Comparison of ENCODE assay signal across 9 mouse cellular contexts in the genomic region with DNA sequence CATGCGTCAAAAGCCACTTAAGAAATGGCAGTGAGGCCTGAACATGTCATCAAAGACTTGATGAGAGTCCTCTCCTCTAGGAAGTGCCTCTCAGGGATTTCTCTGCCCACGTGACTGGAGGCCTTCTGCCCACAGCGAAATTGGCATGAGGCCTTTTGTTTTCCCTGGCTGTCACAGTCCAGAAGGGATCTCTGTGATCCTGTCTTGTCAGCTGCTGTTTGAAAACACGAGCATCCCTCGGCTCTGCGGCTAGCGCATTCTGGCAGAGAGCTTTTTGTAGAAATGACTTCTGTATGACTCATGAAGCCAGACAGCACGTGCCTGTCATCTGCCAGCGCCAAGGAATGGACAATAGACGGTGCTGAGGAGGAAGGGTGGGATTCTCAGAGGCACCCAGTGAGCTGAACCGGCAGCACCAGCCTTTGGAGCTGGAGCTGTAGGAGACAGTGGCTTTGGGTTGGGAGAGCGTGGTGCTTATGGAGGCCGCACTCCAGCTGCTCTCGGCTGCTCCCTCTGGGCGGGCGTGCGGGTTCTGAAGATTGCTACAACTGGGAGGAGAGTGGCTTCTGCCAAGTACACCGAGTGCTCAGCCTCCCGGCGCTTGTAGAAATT. TPM values are rescaled to one million over a fixed set of nuclear protein-coding genes. Genes with fewer than 3 reads are reported as not detected.
A peak's percentile ranks its signal among the peaks of the same experiment; 100 is the strongest.
DNase-seq lines count a peak whose midpoint lies in the region; ATAC-seq and TF ChIP-seq lines count a peak whose summit lies in the region.
"Had no signal": no experiment of that assay in that cellular context is flagged by ENCODE, and none has a peak within 500 bp of the region (broad histone marks: within the 10 kb centered on the region; RNA-seq: fewer than 3 reads in every experiment).

No protein-coding gene starts in this region.

- TF ChIP-seq CTCF in heart, postnatal 0 days (IDR thresholded peaks at IDR 0.05; ENCODE audit: low read depth), result no peak
- no peak for TF ChIP-seq CTCF in midbrain, postnatal 0 days (IDR thresholded peaks at IDR 0.05)

- WGBS in embryonic facial prominence, embryonic 15.5 days, result 67% methylated on average over 20 of the region's 20 CpGs
- 29% methylated on average over 20 of the region's 20 CpGs for WGBS in heart, postnatal 0 days
- WGBS in midbrain, postnatal 0 days, result 63% methylated on average over 20 of the region's 20 CpGs
- WGBS in intestine, embryonic 15.5 days, result 80% methylated on average over 20 of the region's 20 CpGs
- WGBS in liver, embryonic 12.5 days (ENCODE audit: insufficient replicate concordance), result 80% methylated on average over 20 of the region's 20 CpGs

- H3K27me3 ChIP-seq in embryonic facial prominence, embryonic 15.5 days, result no peaks in the 10 kb centered on the region
- no peaks in the 10 kb centered on the region for H3K27me3 ChIP-seq in heart, postnatal 0 days (ENCODE audit: control insufficient read depth, insufficient read depth, low read length)
- no peaks in the 10 kb centered on the region for H3K27me3 ChIP-seq in midbrain, postnatal 0 days (ENCODE audit: insufficient read depth, low read length)
- H3K27me3 ChIP-seq in intestine, embryonic 15.5 days (replicated peaks), result no peaks in the 10 kb centered on the region
- no peaks in the 10 kb centered on the region for H3K27me3 ChIP-seq in liver, embryonic 12.5 days (replicated peaks)

- H3K9ac ChIP-seq in embryonic facial prominence, embryonic 15.5 days, result no peak overlapping the region
- H3K9ac ChIP-seq in heart, postnatal 0 days (replicated peaks; ENCODE audit: low read depth, low read length), result no peak overlapping the region; the same call in 1 of the 2 replicates
- H3K9ac ChIP-seq in midbrain, postnatal 0 days (replicated peaks; ENCODE audit: low read length, poor library complexity, severe bottlenecking), result no peak overlapping the region
- no peak overlapping the region for H3K9ac ChIP-seq in intestine, embryonic 15.5 days
- no peak overlapping the region for H3K9ac ChIP-seq in liver, embryonic 12.5 days

- ATAC-seq in embryonic facial prominence, embryonic 15.5 days (ENCODE audit: insufficient number of reproducible peaks, low FRiP score, low TSS enrichment, low read depth), result peak; percentile 66
- ATAC-seq in heart, postnatal 0 days (ENCODE audit: insufficient read depth, low read depth), result peak; percentile 80
- peak; percentile 59 for ATAC-seq in midbrain, postnatal 0 days (ENCODE audit: low FRiP score)
- no peak for ATAC-seq in intestine, embryonic 15.5 days
- ATAC-seq in liver, embryonic 12.5 days, result no peak

- H3K27ac ChIP-seq in embryonic facial prominence, embryonic 15.5 days (replicated peaks), result 0 out of 2 replicates have a peak overlapping the region, but pooled peaks have one; percentile 39
- H3K27ac ChIP-seq in heart, postnatal 0 days (ENCODE audit: low read depth), result peak overlapping the region; percentile 87
- H3K27ac ChIP-seq in midbrain, postnatal 0 days (ENCODE audit: low read depth, low read length), result 0 out of 2 replicates have a peak overlapping the region, but pooled peaks have one; percentile 47
- H3K27ac ChIP-seq in intestine, embryonic 15.5 days, result no peak overlapping the region
- no peak overlapping the region for H3K27ac ChIP-seq in liver, embryonic 12.5 days

- peak; percentile 29 for DNase-seq in urinary bladder, adult 2 months (ENCODE audit: low spot score)
- no peak for DNase-seq in urinary bladder, postnatal 10 days (ENCODE audit: low spot score)
- peak; percentile 67 for DNase-seq in heart, postnatal 0 days (ENCODE audit: low spot score)
- DNase-seq in layer of hippocampus, postnatal 14 days (ENCODE audit: low spot score in 2 of 2), result peak; percentile 40 to 60
- peak; percentile 70 for DNase-seq in midbrain, postnatal 0 days (ENCODE audit: low spot score)

- no peak overlapping the region for H3K4me3 ChIP-seq in embryonic facial prominence, embryonic 15.5 days (replicated peaks)
- H3K4me3 ChIP-seq in heart, postnatal 0 days (ENCODE audit: low read depth, low read length), result no peak overlapping the region
- no peak overlapping the region for H3K4me3 ChIP-seq in midbrain, postnatal 0 days (ENCODE audit: low read depth, low read length)
- H3K4me3 ChIP-seq in intestine, embryonic 15.5 days (replicated peaks), result no peak overlapping the region
- H3K4me3 ChIP-seq in liver, embryonic 12.5 days, result no peak overlapping the region

- H3K36me3 ChIP-seq in embryonic facial prominence, embryonic 15.5 days, result peaks cover 75% of the 10 kb centered on the region
- H3K36me3 ChIP-seq in heart, postnatal 0 days (replicated peaks; ENCODE audit: control insufficient read depth, insufficient read depth, low read length), result peaks cover 50% of the 10 kb centered on the region
- H3K36me3 ChIP-seq in midbrain, postnatal 0 days (ENCODE audit: insufficient read depth, low read length), result peaks cover 58% of the 10 kb centered on the region
- peaks cover 25% of the 10 kb centered on the region; the same call in 1 of the 2 replicates for H3K36me3 ChIP-seq in intestine, embryonic 15.5 days
- peaks cover 79% of the 10 kb centered on the region for H3K36me3 ChIP-seq in liver, embryonic 12.5 days

- no peaks in the 10 kb centered on the region for H3K9me3 ChIP-seq in embryonic facial prominence, embryonic 15.5 days (replicated peaks)
- no peaks in the 10 kb centered on the region for H3K9me3 ChIP-seq in heart, postnatal 0 days (replicated peaks; ENCODE audit: control insufficient read depth, low read length)
- no peaks in the 10 kb centered on the region for H3K9me3 ChIP-seq in midbrain, postnatal 0 days (ENCODE audit: low read length)
- H3K9me3 ChIP-seq in intestine, embryonic 15.5 days, result no peaks in the 10 kb centered on the region
- no peaks in the 10 kb centered on the region for H3K9me3 ChIP-seq in liver, embryonic 12.5 days (replicated peaks)

- peak; percentile 68; the same call in 1 of the 2 replicates for TF ChIP-seq EP300 in heart, postnatal 0 days (IDR thresholded peaks at IDR 0.05; ENCODE audit: low read depth)

- H3K4me2 ChIP-seq in embryonic facial prominence, embryonic 15.5 days (replicated peaks), result no peak overlapping the region
- H3K4me2 ChIP-seq in heart, postnatal 0 days (ENCODE audit: low read depth, low read length), result no peak overlapping the region
- H3K4me2 ChIP-seq in midbrain, postnatal 0 days (ENCODE audit: low read depth, low read length, poor library complexity, severe bottlenecking), result no peak overlapping the region
- no peak overlapping the region for H3K4me2 ChIP-seq in intestine, embryonic 15.5 days (replicated peaks)
- no peak overlapping the region for H3K4me2 ChIP-seq in liver, embryonic 12.5 days

- no peaks in the 10 kb centered on the region for H3K4me1 ChIP-seq in embryonic facial prominence, embryonic 15.5 days
- peaks cover 18% of the 10 kb centered on the region; the same call in 1 of the 2 replicates for H3K4me1 ChIP-seq in heart, postnatal 0 days (ENCODE audit: control insufficient read depth, insufficient read depth)
- H3K4me1 ChIP-seq in midbrain, postnatal 0 days (ENCODE audit: insufficient read depth, low read length), result no peaks in the 10 kb centered on the region
- H3K4me1 ChIP-seq in intestine, embryonic 15.5 days (replicated peaks), result no peaks in the 10 kb centered on the region
- no peaks in the 10 kb centered on the region for H3K4me1 ChIP-seq in liver, embryonic 12.5 days

RNA-seq across cellular contexts. Expression of gene Smarcal1, which starts 10.4 kb away (rescaled TPM):
- 28.6 and 29.7 TPM in 2 replicates for polyA plus RNA-seq in urinary bladder, adult 2 months (2012; rRNA removed)
- 21.0 and 24.8 TPM in 2 replicates for polyA plus RNA-seq in embryonic facial prominence, embryonic 15.5 days (2015; fragmentation: Nextera tagmentation; extraction: Ambion mirVana)
- 31.9 and 36.7 TPM in 2 replicates for total RNA-seq in heart, postnatal 0 days (2014; rRNA removed; ENCODE audit: low replicate concordance)
- polyA plus RNA-seq in heart, postnatal 0 days (2015; fragmentation: Nextera tagmentation; extraction: Ambion mirVana), result 9.8 and 11.0 TPM in 2 replicates
- total RNA-seq in layer of hippocampus, postnatal 14 days (2021), result 10 to 100 TPM; 47.4 to 50.8 TPM
- 42.5 and 49.5 TPM in 2 replicates for total RNA-seq in midbrain, postnatal 0 days (2014; rRNA removed)
- polyA plus RNA-seq in midbrain, postnatal 0 days (2015; fragmentation: Nextera tagmentation; extraction: Ambion mirVana), result 21.6 and 21.8 TPM in 2 replicates
- polyA plus RNA-seq in intestine, embryonic 15.5 days (2015; fragmentation: Nextera tagmentation; extraction: Ambion mirVana), result 16.5 TPM in 2 replicates
- polyA plus RNA-seq in liver, embryonic 12.5 days (2016; fragmentation: Nextera tagmentation; extraction: Ambion mirVana), result 12.0 and 13.9 TPM in 2 replicates

RNA-seq across cellular contexts. Expression of gene March4, which starts 56.7 kb away (rescaled TPM):
- polyA plus RNA-seq in urinary bladder, adult 2 months (2012; rRNA removed), result 0.04 and 0.18 TPM in 2 replicates
- polyA plus RNA-seq in embryonic facial prominence, embryonic 15.5 days (2015; fragmentation: Nextera tagmentation; extraction: Ambion mirVana), result 0.17 and 0.27 TPM in 2 replicates
- total RNA-seq in heart, postnatal 0 days (2014; rRNA removed; ENCODE audit: low replicate concordance), result not detected in 2 replicates
- 0.03 TPM in 1 of 2 replicates, not detected in the other for polyA plus RNA-seq in heart, postnatal 0 days (2015; fragmentation: Nextera tagmentation; extraction: Ambion mirVana)
- 10 to 100 TPM; 28.2 to 29.7 TPM for total RNA-seq in layer of hippocampus, postnatal 14 days (2021)
- 35.0 and 36.4 TPM in 2 replicates for total RNA-seq in midbrain, postnatal 0 days (2014; rRNA removed)
- 6.3 and 8.0 TPM in 2 replicates for polyA plus RNA-seq in midbrain, postnatal 0 days (2015; fragmentation: Nextera tagmentation; extraction: Ambion mirVana)
- 0.37 and 0.38 TPM in 2 replicates for polyA plus RNA-seq in intestine, embryonic 15.5 days (2015; fragmentation: Nextera tagmentation; extraction: Ambion mirVana)
- polyA plus RNA-seq in liver, embryonic 12.5 days (2016; fragmentation: Nextera tagmentation; extraction: Ambion mirVana), result not detected in 2 replicates
- polyA plus RNA-seq: limb, embryonic 11.5 days had no signal

Comparison
In these comparisons a context has a peak if more than half of its experiments do, and no peak if none do; other contexts are left out.
1. ATAC-seq: peak in embryonic facial prominence, embryonic 15.5 days (single experiment), heart, postnatal 0 days (single experiment) and midbrain, postnatal 0 days (single experiment); none in intestine, embryonic 15.5 days (single experiment) and liver, embryonic 12.5 days (single experiment).
2. H3K27ac ChIP-seq: peak in embryonic facial prominence, embryonic 15.5 days (single experiment), heart, postnatal 0 days (single experiment) and midbrain, postnatal 0 days (single experiment); none in intestine, embryonic 15.5 days (single experiment) and liver, embryonic 12.5 days (single experiment).